Mouse (Mus musculus): ENCODE measurements around the gene Chuk.

- TF ChIP-seq CTCF (IDR thresholded peaks at IDR 0.05) (peak; percentile 50), EP300 (IDR thresholded peaks at IDR 0.05) (no peak)
Observed at GRCm38 (mm10) chr19:44111706-44112105, 4.4 kb upstream of the Chuk start.
